Mouse (Mus musculus): ENCODE results near the gene Drosha.
"Not testable (repeated sequence)": the region's sequence is repeated elsewhere in the genome, so short reads cannot be mapped to it uniquely, and the experiment has no call there.

The Drosha gene

DNA sequence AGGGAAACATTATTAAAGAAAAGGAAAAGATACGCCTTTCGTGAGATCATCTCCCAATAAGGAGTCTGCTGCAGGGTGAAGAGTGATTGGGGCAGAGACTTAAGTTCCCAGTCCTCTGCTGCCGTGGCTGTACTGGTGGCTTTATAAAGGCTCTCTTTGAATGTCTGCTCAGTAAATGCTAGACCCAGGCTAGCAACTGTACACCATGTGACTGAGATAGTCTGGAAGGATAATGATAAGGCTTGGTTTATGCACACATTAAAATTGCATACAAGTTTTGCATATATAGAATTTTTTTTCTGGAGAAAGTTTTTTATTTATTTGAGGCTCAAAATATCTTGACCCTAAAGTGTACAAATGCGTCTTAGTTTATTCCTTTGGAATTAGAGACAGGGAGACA lies 63.7 kb downstream of the Drosha start:
- DNase-seq = no peak

DNA sequence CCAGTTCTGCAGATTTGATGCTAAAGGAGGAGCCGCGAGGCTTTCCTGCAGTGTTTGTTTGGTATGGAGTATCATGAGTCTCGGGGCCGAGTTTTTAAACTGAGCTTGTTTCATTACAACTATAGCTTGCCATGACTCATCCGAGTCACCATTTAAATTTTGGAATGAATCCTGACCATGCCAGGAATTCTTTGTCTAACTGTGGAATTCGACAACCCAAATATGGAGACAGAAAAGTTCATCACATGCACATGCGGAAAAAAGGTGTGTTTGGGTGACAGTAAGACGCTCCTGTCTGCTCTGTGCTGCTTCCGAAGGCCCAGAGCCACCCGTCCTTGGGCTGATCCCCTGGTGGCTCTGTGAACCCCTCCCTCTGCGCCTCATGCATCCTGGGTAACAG lies 65.3 kb downstream of the Drosha start:
- no peak for DNase-seq

DNA sequence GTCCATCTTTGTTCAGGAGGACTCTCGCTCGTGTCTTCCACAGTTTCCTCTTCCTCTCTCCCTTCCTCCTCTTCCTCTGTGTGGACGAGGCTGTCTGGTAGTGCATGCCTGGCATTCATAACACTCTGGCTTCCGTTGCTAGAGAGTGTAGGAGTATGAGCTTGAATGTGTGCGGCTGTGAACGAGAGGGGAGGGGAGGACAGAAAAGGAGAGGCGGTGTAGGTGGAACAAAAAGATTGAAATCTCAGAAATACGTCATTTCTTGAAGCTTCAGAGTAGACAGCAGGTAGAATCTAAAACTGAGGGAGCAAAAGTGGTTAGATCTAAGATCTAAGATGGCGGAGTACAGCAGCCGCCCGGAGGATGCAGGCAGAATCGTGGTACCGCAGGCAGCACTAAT lies 70.8 kb downstream of the Drosha start:
- DNase-seq = no peak

DNA sequence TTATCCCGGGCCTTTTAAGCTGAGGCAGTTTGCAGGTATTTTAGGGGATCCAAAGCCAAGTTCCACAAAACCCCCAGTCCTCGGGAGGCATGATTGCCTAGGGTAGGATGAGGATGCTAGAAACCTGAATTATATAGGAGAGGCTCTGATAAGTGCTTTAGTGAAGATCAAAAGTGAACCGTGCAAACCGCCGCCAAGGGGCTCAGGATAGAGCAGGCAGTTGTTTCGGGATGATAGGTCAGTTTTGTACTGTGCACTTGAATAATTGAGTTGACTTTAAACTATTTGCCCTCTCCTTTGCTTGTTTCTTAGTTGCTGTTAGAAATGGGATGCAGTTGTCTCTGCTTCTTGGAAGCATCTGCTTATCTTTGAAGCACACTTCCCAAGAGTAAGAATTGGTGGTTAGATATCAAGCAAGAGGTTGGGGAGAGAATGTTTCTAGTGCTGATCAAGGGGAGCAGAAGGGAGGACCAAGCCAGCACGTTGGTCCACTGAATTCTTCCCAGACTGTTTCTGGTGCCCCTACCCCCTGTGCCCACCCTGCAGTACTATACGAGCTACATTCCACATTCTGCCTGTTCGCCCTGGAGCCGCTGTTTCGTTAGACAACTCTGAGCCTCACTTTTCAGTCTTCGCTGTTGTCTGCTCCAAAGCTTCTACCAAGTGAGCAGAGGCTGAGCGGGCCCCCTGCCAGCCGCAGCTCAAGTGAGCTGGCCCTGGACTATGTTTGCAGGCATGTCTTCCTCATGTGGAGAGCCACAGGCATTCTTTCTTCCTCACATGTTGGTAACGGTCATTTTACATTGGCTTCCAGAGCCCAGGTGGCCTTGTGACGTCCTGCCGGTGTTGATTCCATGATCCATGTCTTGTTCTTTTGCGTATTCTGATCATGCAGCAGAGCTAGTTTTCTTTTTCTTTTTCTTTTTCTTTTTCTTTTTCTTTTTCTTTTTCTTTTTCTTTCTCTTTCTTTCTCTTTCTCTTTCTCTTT lies 71.7 kb downstream of the Drosha start:
- no peak for DNase-seq

DNA sequence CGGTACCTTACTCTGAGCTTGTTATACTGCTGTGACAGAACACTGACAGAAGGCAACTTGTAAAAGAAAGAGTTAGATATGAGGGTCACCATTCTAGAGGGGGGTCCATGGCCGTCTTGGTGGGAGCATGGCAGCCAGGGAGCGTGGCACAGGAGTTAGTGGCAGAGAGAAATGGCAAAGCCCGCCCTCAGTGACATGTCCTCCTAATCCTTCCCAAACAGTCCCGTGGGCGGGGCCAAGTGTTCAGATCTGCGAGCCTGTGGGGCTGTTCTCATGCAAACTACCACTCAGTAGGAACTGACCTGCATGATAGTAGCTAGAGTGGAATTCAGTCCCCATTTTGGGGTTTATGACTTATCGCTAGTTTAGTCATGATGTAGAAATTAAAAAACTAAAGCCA lies 73.2 kb downstream of the Drosha start:
- DNase-seq = no peak

DNA sequence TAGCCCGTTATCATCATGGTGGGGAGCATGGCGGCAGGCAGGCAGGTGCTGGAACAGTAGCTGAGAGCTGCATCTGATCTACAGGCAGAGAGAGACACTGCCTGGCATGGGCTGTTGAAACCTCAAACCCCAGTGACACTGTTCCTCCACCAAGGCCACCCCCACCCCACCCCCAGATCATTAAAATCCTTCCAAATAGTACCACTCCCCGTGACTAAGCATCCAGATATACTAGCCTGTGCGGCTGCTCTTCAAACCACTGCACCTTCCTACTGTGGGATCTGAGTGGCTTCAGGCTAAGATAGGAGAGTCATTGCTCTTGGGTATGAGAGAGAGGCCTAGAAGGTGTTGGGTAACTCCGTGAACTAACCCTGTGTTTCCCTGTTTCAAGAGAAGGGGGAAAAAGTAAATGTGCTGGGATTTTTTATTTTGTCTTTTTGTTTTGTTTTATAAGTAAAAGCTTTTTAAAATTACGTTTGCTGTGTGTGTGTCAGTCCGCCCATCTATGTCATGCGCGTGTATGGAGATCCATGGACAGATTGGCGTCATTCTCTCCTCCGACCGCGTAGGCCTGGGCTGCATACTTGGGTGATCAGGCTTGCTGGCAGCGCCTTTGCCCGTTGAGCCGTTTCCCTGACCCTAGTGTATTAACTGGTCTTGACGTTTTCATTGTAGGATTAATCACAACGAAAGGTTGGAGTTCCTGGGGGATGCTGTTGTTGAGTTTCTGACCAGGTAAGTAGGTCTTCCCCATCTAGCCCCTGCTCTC lies 76.0 kb downstream of the Drosha start:
- no peak for DNase-seq

DNA sequence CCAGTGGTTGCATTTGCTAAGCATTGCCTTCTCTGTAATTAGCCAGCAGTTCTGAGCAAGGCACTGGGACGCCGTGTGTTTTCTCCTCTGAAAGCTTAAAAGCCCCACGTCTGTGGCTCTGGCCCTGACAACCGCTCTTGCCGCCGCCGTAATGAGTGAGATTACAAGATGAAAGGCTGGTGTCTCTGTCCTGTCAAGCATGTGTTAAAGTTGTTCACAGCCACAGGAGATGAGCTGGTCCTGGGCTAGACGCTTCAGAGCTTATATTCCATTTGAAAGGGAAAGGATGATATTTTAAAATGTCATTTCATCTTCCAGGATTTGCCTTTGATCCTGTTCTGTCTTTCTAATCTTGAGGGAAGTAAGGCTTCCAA lies 76.6 kb downstream of the Drosha start:
- no peak for DNase-seq

DNA sequence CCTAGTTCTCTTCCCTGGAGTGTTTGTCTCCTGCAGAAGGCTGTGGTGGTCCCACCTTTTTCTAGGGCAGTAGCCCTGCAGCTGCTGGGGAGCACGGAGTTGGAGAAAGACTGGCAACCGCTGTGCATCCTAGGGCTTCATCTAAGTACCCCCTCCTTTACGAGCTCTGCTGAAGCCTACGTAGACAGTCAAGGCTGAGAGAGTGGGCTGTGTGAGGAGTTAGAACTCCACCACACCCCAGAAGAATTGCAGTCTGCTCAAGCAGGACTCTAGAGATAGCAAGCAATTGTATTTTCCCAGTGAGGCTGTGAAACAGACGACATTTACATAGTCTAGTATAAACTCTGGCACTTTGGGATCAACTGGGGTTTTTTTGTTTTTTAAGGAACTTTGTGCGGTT lies 79.8 kb downstream of the Drosha start:
- DNase-seq = no peak

DNA sequence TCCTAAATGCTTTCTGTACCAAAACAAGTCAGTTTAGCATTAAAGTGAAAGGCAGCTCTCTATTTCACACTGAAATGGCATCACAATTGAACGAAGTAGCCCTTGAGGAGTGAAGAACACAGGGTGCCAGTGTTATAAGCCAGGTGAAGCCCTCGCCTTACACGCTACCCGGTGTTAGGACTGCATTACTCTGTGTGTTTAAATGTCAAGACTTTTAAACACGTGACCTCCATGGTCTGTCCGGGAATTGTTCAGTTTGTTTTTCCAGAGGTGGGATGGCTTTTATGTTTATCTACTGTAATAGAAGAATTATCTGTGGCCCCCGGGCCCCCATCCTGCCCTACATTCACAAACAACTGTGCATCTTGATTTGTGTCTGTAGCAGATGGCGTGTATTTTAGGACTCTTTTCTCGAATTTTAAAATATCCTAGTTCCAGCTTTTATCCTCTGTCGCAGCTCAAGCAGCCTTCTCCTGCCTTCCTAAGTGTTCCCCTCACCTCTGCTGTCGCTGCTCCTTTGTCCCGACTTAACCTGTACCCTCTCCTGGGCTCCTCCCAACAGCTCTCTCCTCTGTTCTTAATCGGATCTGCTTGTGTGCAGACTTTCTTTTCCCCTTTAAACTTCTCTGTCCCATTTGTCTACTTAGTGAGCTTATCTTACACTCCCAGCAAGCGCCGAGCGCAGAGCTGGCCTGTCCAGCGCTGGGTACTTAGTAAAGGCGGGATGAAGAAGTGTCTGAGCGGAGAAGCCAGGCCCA lies 83.5 kb downstream of the Drosha start:
- DNase-seq = no peak

DNA sequence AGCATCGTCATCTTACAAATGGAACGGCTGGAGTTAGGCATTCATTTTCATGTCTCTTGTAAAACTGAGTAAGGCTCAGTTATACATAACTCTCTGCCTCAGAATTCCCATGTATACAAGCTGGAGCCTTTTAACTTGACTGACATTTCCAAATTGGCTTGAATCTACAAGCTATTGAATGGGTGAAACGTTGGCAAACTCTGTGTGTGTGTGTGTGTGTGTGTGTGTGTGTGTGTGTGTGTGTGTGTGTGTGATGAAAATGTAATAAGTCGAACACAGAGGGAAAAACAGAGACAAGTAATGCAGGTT lies 84.1 kb downstream of the Drosha start:
- DNase-seq = no peak

DNA sequence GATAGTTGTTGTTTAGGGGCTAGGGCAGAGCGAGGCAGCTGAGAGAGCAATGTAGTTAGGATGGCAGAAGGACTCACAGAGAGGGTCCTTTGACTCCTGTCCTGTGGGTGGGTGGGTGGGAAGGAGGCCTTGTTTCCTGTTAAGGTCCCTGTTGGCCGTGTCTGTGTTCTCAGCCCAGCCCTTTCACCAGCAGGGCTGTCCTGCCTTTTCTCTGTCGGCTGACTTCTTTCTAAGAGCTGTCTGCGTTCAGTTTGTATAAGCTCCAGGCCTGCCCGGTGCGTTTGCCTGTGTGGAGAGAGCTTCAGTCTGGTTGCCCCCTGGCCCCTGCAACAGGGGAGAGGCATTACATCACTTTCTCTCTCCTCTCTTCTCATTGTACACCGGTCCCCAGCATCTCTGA lies 84.6 kb downstream of the Drosha start:
- no peak for DNase-seq

DNA sequence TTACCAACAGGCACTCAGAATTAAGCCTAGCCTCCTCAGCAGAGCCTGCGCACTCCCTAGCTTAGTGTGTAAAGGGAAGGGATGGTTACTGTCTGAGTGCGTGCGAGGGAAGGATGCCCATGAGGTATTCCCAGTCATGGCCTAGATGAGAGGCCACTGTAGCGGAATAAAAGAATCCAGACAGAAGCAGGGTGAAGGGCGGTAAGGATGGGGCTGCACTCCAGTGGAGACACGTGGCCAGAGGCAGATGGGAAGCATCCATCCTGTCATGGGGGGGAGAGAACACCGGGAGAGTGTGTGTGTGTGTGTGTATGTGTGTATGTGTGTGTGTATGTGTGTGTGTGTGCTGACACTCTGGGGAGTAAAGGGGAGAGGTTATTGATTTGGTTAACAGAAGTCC lies 86.5 kb downstream of the Drosha start:
- DNase-seq = no peak

DNA sequence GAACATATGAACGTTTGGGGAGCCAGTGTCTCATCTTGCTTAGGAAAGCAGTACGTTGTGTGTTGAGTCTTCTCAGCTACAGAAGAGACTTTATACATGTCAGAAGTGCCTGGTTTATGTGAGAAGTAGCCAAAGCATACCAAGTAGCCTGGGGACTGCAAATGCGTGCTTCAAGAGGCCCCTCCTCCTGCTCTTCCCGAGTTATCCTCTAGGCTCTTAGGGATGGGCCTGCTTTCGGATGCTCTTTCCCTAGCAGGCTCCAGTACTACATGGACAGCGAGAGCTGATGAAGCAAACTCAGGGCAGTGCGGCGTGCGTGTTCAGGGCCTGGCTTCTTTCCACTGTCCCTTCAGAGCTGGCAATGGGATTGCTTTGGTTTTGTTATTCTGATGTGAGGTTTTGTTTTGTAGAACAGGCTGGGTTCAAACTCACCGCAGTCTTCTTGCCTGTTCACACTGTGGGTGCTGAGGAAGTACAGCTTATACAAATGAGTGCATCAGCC lies 91.8 kb downstream of the Drosha start:
- no peak for DNase-seq

DNA sequence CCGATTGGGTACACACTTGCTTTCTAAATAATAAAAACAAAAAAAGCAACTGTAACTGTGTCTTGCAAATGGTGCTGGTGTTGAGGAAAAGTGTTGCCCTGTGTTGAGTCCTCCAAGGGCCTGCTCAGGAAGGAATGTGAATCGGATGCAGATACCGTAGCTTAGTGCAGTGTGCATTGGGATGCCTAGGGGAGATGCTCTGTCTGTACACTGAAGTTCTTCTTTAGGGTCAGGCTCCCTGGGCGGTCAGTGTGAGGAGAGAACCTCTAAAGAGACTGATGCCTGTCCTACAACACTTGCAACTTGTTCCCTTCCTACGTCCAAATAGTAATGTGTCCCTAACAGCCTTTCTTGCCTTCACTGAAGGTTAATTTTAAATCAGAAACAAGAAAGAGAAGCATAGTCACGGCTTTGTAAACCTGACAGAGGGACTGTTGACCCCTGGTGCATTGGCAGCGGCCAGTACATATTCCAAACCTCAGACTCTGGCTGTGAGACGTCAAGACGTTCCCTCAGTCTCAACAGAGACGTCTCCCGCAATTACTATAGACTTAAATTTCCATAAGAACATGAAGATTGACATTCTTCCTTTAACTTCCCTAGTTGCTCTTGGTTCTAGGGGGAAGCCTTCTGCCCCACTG lies 94.8 kb downstream of the Drosha start:
- DNase-seq = not testable (repeated sequence)

DNA sequence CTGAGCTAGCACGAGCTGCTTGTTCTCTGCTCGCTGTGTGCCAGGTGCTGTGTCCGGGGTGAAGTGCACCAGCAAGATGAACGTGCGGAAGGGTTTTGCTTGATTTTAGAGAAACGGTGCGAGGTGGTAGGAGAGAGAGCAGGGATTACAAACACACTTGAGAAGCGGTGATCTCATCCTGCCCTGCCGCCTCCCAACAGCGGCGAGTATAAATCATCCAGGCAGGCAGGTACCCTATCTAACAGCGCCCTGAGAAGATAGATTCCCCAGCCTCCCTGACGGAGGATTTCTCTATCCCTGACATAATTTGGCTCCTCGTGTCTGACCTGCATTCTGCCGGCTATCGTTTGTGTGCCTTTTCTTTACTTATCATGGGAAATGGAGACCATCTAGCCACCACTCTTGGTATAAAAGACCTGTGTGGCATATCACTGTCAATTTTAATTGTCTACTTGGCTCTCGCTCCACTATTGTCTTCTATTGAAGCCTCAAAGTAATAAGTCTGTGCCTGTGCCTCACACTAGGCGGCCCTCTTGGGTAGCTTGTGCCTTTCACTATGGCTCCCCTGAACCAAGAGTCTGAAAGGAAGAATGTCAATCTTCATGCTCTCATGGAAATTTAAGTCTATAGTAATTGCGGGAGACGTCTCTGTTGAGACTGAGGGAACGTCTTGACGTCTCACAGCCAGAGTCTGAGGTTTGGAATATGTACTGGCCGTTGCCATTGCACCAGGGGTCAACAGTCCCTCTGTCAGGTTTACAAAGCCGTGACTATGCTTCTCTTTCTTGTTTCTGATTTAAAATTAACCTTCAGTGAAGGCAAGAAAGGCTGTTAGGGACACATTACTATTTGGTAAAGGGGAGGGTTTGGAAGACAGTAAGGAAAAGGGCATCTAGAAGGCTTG lies 95.6 kb downstream of the Drosha start:
- DNase-seq = no peak

DNA sequence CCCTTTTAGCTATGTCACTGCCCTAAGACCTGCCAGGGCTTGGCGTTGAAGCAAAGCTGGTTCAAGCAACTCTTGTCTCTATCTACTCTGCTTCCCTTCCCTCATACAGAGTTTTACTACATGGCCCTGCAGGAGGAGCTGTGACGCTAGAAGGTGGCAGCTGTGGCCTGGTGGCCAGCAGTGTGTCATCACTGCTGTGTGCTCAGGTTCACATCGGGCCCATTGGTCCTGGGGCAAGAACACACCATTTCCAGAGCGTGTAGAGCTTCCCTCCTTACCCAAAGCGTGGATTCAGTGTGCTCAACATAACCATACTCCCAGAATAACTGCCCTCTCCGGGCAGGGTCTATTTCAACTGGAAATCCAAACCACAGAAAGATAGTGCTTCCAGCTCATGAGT lies 97.3 kb downstream of the Drosha start:
- DNase-seq = no peak

DNA sequence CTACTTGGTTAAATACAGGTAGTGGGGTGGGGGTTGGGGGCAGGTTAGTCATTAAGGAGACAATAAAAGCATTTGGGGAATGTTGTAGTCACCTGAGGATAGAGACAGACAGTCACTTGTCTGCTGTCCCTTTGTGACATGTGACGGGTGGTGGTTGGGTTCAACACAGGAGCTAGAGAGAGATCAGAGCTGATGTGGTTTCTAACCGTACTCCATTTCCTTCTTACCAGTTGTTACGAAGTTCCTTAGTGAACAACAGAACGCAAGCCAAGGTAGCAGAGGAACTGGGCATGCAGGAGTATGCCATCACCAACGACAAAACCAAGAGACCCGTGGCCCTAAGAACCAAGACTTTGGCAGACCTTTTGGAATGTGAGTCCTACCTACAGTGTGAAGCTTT lies 99.2 kb downstream of the Drosha start:
- DNase-seq = no peak

DNA sequence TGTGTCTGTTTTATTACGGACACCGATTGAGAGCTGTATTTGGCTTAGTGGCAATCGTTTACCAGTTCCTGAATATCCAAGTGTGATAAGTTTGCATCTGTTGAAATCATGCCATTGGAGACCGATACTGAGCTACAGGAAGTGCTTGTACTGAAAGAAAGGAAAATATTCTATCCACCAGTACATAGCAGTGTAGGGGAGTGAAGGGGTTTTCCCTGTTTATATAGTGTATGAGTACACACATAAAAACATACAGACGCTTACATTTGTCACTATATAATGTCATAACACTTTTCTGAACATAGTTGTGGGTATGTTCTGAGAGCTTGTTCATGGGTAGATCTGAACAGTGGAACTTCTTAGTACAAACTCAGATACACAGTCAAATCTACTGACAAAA lies 106.9 kb downstream of the Drosha start:
- no peak for DNase-seq

DNA sequence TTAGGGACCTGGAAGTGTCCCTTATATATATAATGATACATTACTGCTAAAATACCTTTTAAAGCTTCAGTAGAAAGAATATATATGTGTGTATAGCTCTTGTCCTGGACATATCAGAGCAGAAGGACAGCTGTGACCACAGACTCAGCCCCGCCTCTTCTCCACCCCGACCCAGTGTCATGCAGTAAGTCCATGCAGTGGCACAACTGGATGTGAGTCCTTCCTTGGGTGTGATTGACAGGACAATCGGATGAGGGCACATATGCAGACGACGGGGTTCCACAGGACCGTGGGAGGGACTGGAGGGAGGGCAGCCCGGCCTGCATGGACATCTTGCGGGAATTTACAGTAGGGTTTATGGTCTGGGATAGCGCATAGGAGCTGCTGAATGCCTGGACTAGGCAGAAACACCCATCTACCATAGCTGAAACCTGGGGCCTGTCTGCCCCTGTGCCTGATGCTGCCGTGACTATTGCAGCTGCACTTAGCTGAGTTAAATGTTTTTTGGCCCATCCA lies 111.7 kb downstream of the Drosha start:
- DNase-seq = no peak

DNA sequence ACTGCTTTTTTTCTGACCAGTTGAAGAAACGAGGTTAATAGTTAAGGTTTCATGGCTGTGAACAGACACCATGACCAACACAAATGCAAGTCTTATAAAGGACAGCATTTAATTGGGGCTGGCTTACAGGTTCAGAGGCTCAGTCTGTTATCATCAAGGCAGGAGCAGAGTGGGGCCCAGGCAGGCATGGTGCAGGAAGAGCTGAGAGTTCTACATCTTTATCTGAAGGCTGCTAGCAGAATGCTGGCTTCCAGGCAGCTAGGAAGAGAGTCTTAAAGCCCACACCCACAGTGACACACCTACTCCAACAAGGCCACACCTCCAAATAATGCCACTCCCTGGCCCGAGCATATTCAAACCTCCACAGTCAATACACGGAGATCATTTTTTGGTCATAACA lies 112.7 kb downstream of the Drosha start:
- not testable (repeated sequence) for DNase-seq

DNA sequence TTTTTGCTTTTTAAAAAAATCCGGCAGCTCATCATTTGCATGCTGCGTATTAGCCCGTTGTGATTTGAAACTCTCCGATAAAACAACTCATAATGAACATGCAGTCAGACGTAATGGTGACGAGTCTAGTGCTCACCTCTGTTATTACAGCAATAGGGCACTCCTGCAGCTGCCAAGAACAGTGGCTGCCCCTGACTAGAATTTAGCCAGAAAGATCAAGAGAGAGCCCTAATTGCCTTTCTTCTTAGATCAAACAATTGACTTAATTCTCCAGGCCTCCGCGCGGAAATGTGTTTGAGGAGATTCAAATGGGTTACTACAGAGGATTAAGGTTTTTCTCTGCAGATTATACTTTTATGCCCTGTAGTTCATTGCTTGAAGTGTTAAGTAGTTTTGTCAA lies 116.5 kb downstream of the Drosha start:
- DNase-seq = no peak

Measured in cerebellum, adult 9-10 months (tissue).